Mouse (Mus musculus) embryonic stem cell, embryonic (primary cell): ENCODE results near the gene Coasy.

Experiments used
- CTCF ChIA-PET, 4 experiments: fragments of 300-600 bp in 2 of 4; fragments of 350-600 bp in 2 of 4; sonication (Branson Sonifier 250); formaldehyde crosslinking; loops; one replicate each; lab custom pipeline; 2022; ENCODE audit warnings: inconsistent platforms in 2 of 4; lab: Charles Lee
- POLR2A ChIA-PET, 4 experiments: fragments of 300-600 bp in 2 of 4; fragments of 350-600 bp in 2 of 4; sonication (Branson Sonifier 250); formaldehyde crosslinking; loops; one replicate each; lab custom pipeline; 2022; ENCODE audit warnings: antibody characterized with exemption in 4 of 4, inconsistent platforms in 1 of 4; lab: Charles Lee

Gene Coasy

DNA sequence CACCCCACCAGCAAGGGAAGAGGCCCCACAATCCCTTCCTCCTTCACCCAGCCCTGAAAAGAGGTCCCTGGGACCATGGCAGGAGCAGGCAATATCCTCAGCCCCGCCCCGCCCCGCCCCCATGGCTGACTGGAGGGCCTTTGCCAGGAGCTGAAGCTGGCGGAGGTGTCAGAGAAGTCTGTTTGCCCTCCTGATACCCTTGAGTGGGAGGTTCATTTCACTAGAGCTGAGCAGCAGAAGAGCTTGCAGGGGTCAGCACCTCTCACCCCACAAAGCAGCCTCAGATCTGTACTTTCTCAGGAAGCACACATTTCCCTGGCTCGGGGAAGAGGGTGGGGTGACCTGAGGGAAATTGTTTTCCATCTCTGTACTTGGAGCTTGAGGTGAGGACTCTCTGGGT lies 23.6 kb upstream of the Coasy start:
- ChIA-PET POLR2A (interaction anchor here (0.6 to 2.5 kb wide), 20 partner anchors 8 to 739 kb away, joined by 3 to 12 read pairs (median 4); partner anchors contain the start of genes Naglu (in 3 of the 4), Atp6v0a1 (in 1 of the 4), Coasy (in 1 of the 4) and Eif1 (in 1 of the 4)), CTCF (interaction anchor here (0.5 to 5.3 kb wide), 41 partner anchors 8 to 400 kb away, joined by 3 to 51 read pairs (median 4); partner anchors contain the start of genes Naglu (in 3 of the 4), Atp6v0a1 (in 1 of the 4), Becn1 (in 1 of the 4) and Cavin1 (in 1 of the 4))

DNA sequence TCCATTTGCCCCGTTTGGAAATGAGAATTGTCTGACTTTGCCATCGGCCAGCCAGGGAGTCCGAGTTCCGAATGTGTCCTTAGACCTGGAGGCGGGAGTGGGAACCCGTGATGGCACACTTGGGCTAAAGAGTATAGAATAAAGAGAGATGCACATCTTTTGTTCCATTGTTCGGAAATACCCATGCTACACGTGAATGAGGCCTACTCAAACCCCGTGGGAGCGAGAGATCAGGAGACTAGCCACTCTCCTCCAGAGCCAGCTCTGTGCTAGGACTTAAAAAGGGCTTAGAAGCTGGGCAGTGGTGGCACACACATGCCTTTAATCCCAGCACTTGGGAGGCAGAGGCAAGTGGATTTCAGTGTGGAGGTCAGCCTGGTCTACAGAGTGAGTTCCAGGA lies 22.9 kb upstream of the Coasy start:
- CTCF ChIA-PET, result interaction anchor here (0.5 to 5.3 kb wide), 14 partner anchors 10 to 335 kb away, joined by 3 to 51 read pairs (median 4); partner anchors contain the start of genes Naglu (in 3 of the 4) and Becn1 (in 1 of the 4)
- POLR2A ChIA-PET, result interaction anchor here in 3 of 4 experiments (0.6 to 2.5 kb wide), 9 partner anchors 10 to 385 kb away, joined by 3 to 12 read pairs (median 6); partner anchors contain the start of genes Naglu (in 3 of the 3), Coasy (in 1 of the 3), Retreg3 (in 1 of the 3) and Tubg1 (in 1 of the 3)

DNA sequence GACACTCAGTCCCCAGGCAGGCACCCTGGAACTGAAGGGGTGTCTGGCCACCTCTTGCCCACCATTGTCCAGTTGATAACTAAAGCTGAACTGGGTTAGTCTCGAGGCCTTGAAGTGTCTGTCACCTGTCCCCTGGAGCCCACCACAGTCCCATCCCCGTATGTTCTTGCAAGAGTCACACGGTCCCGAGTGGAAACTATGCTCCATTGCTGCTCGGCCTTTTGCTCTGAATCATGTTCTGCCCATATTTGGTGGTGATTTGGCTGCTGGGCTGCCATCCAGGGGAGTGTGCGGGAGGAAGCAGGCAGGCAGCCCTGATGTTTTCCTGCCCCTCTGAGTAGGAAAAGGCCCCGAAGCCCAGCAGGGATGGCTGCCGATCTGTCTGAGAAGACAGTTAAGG lies 22.2 kb upstream of the Coasy start:
- ChIA-PET CTCF (interaction anchor here in 3 of 4 experiments (0.5 to 4.5 kb wide), 4 partner anchors 76 to 287 kb away, joined by 3 to 51 read pairs (median 4); partner anchors contain the start of gene Becn1 (in 1 of the 3)), POLR2A (interaction anchor here in 3 of 4 experiments (1.1 to 2.5 kb wide), 5 partner anchors 9 to 22 kb away, joined by 3 to 12 read pairs (median 6); partner anchors contain the start of genes Naglu (in 3 of the 3) and Coasy (in 1 of the 3))

DNA sequence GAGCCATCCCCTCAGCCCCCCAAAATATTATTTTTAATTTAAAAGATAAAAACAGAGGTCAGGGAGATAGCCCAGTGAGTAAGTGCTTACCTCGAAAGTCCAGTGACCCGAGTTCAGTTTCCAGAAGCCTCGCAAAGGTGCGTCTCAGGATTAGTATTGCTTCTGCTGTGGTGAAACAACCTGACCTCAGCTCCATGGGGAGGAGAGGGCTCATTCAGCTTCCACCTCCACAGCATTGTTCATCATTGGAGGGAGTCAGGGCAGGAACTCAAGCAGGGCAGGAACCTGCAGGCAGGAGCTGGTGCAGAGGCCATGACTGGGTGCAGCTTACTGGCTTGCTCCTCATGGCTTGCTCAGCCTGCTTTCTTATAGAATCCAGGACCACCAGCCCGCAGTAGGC lies 21.3 kb upstream of the Coasy start:
- CTCF ChIA-PET, result interaction anchor here in 1 of 4 experiments (0.6 kb wide), 1 partner anchor 241 kb away, joined by 3 read pairs; the partner anchor contains the start of gene Becn1

DNA sequence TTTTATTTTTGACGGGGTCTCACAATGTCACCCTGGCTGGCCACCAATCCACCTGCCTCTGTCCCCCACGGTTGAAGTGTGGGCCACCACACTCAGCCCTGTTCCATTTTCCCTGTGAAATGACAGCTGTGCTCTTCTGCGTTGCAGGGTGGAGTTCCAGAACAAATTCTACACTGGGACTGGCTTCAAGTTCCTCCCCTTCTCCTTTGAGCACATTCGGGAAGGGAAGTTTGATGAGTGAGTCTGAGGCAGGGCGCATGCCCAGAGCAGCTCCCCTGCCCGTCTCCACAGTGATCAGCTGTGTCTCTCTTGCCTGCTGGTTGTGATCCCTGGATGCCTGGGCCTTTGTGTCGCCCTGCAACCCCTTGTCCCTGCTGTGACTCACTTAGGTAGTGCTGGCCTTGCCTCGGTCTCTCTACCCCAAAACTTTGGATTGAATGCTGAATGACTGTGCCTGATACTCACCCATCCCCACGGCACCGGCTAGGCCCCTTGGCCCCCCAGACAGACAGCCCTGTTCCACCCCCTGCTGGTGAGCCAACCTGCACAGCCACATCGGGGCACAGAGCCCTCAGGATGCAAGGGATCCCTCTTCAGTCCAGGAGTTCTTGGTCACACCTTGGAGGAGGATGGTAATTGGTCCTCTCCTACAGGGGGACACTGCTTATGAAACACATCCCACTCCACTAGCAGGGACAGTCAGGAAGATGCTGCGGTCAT lies 20.0 kb upstream of the Coasy start:
- CTCF ChIA-PET, result interaction anchor here in 2 of 4 experiments (0.6 to 1.4 kb wide), 3 partner anchors 80 to 118 kb away, joined by 3 to 6 read pairs (median 5); no protein-coding TSS in a partner anchor

More for the DNA sequence above, 21.3 kb upstream of the Coasy start:
- POLR2A ChIA-PET, result no interaction called here

DNA sequence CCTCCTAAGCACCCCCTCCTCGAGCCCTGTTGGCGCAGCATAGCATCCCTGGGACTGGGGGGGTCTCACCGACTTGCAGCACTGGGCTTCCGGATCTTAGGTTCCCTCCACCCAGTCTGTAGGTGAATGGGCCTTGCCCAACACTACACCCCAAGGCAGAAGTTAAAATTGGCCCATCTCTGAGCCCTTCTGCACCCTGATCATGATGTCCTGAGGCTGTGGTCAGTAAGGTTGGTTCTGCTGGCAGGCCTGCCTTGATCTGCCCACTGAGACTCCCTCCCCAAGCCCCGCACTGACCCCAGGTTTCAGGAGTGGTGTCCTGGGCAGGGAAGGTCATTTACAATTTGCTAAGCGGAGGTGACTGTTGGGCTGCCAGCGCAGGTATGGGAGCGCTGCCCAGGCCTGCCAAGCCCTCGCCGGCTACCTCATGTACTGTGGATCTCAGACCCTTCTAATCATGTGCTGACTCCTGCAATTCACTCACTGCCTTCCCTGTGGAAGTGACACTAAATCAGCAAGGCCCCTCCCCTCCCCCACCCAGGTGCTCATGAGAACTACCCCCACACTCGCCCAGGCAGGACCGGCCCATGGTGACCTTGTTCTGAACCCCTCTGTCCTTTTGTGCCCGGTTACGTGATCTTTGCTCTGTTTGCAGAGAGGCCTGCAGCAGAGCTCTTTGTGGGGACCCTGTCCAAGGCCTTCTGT lies 19.2 kb upstream of the Coasy start:
- ChIA-PET POLR2A (interaction anchor here in 3 of 4 experiments (0.7 to 2.0 kb wide), 7 partner anchors 17 to 490 kb away, joined by 3 to 10 read pairs (median 4); partner anchors contain the start of genes Psmc3ip (in 1 of the 3) and Rab5c (in 1 of the 3)), CTCF (interaction anchor here in 1 of 4 experiments (0.8 to 1.6 kb wide), 3 partner anchors 80 to 127 kb away, joined by 3 to 5 read pairs (median 4); no protein-coding TSS in a partner anchor)

More for the DNA sequence above, 20.0 kb upstream of the Coasy start:
- POLR2A ChIA-PET, result interaction anchor here in 3 of 4 experiments (0.6 to 1.1 kb wide), 4 partner anchors 10 to 528 kb away, joined by 3 to 4 read pairs (median 3); no protein-coding TSS in a partner anchor

DNA sequence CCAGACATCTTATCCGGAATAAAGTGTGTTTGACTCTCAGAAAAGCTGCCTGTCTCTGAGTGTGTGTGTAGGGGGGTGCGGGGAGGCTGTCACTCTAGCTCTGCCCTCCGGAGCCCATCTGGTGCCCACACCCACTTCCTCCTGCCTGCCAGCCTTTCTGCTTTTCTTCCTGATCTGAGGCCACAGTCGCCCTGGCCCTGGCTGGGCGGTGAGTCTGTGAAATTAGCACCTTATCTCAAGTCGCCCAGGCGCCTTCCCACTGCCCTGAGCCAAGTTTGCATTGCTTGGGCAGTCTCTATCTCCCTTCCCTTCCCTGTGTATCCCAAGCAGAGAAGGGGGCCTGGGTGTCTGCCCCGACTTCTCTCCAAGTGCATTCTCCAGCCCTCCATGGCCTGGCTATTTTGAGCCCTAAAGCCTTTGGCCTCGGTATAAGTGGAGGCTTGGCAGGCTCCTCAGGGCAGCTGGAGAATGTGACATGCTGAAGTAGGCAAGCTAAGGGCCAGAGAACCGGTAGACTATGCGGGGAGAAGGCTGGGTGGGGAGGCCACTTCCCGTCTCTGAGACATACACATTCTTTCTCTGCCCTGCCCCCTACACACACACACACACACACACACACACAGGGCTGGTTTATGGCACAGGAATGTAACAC lies 18.6 kb upstream of the Coasy start:
- CTCF ChIA-PET, result interaction anchor here in 3 of 4 experiments (0.5 to 1.6 kb wide), 5 partner anchors 81 to 1596 kb away, joined by 3 to 15 read pairs (median 4); no protein-coding TSS in a partner anchor
- POLR2A ChIA-PET, result interaction anchor here in 3 of 4 experiments (0.7 to 2.0 kb wide), 9 partner anchors 9 to 491 kb away, joined by 3 to 10 read pairs (median 4); partner anchors contain the start of genes Ezh1 (in 1 of the 3), Psmc3ip (in 1 of the 3) and Rab5c (in 1 of the 3)

DNA sequence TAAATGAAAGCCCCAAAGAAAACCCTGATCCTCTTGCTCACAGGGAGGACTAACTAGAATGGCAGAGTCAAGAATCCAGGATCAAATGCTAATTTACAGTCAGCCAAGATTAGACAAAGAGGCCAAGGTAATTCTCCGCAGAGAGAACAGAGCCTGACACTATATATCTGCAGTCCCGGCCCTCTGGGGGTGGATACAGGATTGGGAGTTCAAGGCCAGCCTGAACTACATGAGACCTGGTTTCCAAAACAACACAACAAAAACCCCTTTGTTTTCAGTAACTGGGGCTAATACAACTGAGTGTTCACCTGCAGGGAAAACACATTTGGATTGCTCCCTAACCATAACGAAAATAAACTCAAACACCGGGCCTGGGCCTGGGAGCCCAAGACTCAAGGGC lies 17.9 kb upstream of the Coasy start:
- POLR2A ChIA-PET, result interaction anchor here in 3 of 4 experiments (0.5 to 2.0 kb wide), 6 partner anchors 10 to 404 kb away, joined by 3 to 6 read pairs (median 4); partner anchors contain the start of genes Ezh1 (in 1 of the 3) and Psmc3ip (in 1 of the 3)

DNA sequence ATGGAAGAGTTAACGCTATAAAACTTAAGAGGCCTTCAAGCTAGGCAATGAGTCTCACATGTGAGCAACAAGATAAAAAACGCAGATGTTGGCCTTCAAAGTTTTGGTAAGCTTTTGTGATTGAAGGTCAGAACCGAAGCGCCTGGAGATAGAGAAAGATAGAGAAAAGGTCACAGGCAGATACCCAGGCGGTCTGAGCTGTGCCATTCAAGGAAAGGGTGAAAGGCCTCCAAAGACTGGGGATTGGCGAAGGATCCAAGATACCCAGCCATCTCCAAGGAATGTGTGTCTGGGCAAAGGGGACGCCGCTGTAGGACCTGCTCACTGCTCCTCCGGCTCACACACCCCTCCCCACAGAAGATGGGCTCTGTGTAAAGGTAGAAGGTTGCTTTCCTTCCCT lies 17.4 kb upstream of the Coasy start:
- ChIA-PET CTCF (interaction anchor here in 1 of 4 experiments (1.6 kb wide), 1 partner anchor 82 kb away, joined by 5 read pairs; no protein-coding TSS in a partner anchor), POLR2A (interaction anchor here in 3 of 4 experiments (0.5 to 2.0 kb wide), 3 partner anchors 10 to 57 kb away, joined by 3 to 5 read pairs (median 4); partner anchors contain the start of gene Psmc3ip (in 1 of the 3))

More for the DNA sequence above, 17.9 kb upstream of the Coasy start:
- CTCF ChIA-PET, result interaction anchor here in 3 of 4 experiments (0.5 to 1.6 kb wide), 4 partner anchors 81 to 1596 kb away, joined by 3 to 15 read pairs (median 4); no protein-coding TSS in a partner anchor

DNA sequence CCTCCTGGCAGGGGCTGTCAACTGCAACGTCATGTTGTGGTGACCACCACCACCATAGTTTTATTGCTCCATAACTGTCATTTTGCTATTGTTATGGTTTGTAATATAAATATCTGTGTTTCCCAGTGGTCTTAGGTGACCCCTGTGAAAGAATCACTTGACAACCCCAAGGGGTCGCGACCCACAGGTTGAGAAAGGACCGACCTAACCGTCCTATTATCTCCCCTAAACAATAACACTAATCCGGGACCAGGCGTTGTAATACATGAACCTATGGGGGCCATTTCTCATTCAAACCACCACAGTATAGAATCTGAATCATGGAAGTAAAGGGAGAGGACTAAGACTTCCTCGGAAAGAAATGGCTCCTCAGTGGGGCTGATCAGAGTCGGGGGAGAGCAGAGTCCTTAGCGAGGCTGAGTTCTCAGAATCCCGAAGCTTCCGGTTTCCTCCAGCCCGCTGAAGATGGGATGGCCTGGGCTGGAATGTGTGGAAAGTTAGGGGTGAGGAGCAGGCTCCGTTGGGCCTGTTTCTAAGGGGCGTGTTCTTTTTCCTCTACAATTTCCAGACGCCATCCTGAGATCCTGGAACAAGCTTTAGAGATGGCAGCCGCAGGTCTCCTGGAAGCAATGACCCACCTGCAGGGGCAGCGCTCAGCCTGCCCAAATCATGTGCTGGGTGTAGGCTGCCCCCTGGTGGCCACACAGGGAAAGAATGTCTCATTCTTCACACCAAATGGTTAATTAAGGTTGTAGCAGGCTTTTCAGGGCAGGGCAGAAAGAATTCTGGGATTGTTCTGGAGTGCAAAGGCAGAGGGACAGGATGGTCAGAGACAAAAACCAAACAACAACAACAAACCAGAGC lies 15.6 kb upstream of the Coasy start:
- POLR2A ChIA-PET, result interaction anchor here (0.5 to 1.5 kb wide), 22 partner anchors 8 to 1222 kb away, joined by 3 to 8 read pairs (median 3); partner anchors contain the start of genes Cntnap1 (in 1 of the 4), Coasy (in 1 of the 4), Plekhh3 (in 1 of the 4) and Psmc3ip (in 1 of the 4)

DNA sequence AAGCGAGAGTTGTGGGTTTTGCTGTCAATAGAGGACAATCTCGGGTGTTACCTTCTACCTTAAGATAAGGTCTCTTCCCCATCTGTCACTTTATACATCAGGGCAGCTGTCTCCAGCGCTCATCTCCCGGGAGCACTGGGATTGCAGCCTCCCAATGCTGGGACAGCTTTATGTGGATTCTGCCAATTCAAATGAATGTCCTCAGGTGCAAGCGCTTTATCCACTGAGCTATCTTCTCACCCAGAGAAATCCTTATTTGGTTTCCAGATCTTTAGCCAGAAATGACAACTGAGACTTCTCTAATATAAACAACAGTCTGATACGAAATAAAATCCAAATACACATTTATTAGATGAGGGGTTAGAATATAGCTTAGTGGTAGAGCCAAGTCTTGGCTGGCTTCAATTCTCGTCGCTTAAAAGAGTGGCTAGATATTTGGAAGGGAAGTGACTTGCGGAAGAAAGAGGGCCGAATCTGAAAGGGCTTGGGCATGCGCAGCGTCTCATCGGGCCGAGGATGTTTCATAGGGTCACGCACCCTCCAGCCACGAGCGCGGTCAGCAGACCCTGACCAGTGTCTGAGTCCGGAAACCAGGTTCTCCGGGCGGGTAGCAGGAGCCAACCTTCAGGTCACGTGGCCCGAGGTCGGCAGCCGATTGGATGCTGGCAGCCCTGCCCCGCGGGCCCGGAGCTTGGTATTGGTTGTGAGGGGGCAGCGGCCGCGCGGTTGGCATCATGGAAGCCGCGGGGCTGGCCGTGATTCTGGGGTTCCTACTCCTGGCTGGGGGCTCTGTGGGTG lies 12.8 kb upstream of the Coasy start, which contains the start of gene Naglu:
Gene Naglu, plus strand, starts transcription at position 622 of the 798 bp plus-strand sequence.
- POLR2A ChIA-PET, result interaction anchor here in 3 of 4 experiments (0.6 to 2.7 kb wide), 51 partner anchors 8 to 673 kb away, joined by 3 to 22 read pairs (median 4); partner anchors contain the start of genes Rpl27 (in 3 of the 3), Cavin1 (in 2 of the 3), Coasy (in 2 of the 3) and Hsd17b1 (in 2 of the 3)
- CTCF ChIA-PET, result interaction anchor here (0.5 to 2.5 kb wide), 23 partner anchors 10 to 233 kb away, joined by 3 to 28 read pairs (median 4); partner anchors contain the start of genes Coasy (in 2 of the 4), Becn1 (in 1 of the 4) and Psmc3ip (in 1 of the 4)

More for the DNA sequence above, 15.6 kb upstream of the Coasy start:
- CTCF ChIA-PET, result interaction anchor here (0.6 to 1.9 kb wide), 46 partner anchors 8 to 1933 kb away, joined by 3 to 19 read pairs (median 4); partner anchors contain the start of genes Cavin1 (in 1 of the 4), Cntd1 (in 1 of the 4), Coa3 (in 1 of the 4) and Coasy (in 1 of the 4)

DNA sequence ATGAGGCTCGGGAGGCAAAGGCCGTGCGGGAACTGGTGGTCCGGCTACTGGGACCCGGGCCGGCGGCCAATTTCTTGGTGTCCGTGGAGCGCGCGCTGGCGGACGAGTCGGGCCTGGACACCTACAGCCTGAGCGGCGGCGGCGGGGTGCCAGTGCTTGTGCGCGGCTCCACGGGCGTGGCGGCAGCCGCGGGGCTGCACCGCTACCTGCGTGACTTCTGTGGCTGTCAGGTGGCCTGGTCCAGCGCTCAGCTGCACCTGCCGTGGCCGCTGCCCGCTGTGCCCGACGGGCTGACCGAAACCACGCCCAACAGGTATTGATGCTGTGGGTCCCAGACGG lies 12.2 kb upstream of the Coasy start:
- CTCF ChIA-PET, result interaction anchor here (0.6 to 2.5 kb wide), 21 partner anchors 9 to 628 kb away, joined by 3 to 28 read pairs (median 4); partner anchors contain the start of genes Becn1 (in 1 of the 4), Coasy (in 1 of the 4) and Psmc3ip (in 1 of the 4)
- POLR2A ChIA-PET, result interaction anchor here in 3 of 4 experiments (0.6 to 2.7 kb wide), 44 partner anchors 8 to 674 kb away, joined by 3 to 22 read pairs (median 4); partner anchors contain the start of genes Rpl27 (in 3 of the 3), Cavin1 (in 2 of the 3), Coasy (in 2 of the 3) and Hsd17b1 (in 2 of the 3)

DNA sequence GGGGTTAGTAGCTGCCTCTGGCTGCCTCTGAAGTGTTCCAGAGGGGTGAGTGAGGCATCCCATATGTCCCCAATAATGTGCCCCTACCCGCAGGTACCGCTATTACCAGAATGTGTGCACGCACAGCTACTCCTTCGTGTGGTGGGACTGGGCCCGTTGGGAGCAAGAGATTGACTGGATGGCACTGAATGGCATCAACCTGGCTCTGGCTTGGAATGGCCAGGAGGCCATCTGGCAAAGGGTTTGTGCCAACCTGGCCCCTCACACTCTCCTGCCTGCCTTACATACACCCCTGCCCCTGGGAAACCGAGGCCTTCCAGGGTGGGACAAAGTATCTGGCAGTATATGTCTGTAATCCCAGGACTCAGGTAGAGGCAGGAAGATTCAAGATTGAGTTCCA lies 11.4 kb upstream of the Coasy start:
- ChIA-PET CTCF (interaction anchor here (0.6 to 2.5 kb wide), 10 partner anchors 9 to 118 kb away, joined by 3 to 28 read pairs (median 3); partner anchors contain the start of gene Coasy (in 1 of the 4)), POLR2A (interaction anchor here in 3 of 4 experiments (0.6 to 2.7 kb wide), 17 partner anchors 8 to 371 kb away, joined by 3 to 22 read pairs (median 8); partner anchors contain the start of genes Plekhh3 (in 2 of the 3), Psmc3ip (in 2 of the 3), Cavin1 (in 1 of the 3) and Cntd1 (in 1 of the 3))
